Mouse (Mus musculus): ENCODE data around the gene Tomm40.

The Tomm40 gene

DNA sequence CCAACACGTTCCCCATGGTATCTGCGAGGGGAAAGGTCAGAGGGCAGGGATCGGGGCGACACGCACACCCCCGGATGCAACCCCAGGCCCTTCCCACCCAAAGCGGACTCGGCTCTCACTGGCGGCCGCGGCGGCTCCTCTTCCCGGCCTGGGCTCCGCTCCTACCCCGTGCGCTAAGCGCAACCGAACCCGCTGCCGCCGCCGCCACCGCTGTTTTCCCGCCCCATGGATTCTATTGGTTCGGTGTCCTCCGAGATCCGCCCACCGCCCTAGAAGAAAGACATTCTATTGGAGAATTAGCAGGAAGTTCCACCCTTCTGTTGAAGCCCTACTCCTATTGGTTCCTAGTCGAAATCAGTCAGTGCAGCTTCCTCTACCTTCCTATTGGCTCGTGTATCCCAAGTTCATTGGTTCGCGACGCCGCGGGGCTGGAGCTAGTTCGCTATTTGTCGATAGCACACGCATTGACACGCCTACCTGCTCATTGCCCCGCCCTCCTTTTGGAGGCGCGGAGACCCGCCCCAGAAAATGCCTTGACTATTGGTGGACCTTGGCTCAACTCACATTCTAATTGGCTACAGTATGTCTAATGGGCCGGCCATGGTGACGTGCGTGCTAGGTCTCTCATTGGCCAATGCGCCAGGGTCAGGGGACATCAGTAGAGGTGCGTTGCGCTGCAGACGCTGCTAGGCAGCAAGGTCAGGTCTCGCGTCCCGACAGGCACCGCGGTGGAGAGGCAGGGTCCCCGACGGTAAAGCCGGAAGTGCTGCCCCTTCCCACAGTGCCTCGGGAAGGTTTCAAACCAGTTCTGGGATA lies at the start of gene Tomm40:
Gene Tomm40 (minus strand): TSS at position 200 of the 816 bp plus-strand sequence.
- DNase-seq (ENCODE audit: low spot score): peak; percentile 100

GRCm38 (mm10) chr7:19764581-19764980 lies 49.3 kb upstream of the Tomm40 start:
- DNase-seq (ENCODE audit: low spot score): no peak

GRCm38 (mm10) chr7:19763829-19764477 lies 48.7 kb upstream of the Tomm40 start:
- DNase-seq (ENCODE audit: low spot score): no peak

GRCm38 (mm10) chr7:19762283-19762682 lies 47.0 kb upstream of the Tomm40 start:
- DNase-seq (ENCODE audit: low spot score): no peak

GRCm38 (mm10) chr7:19760021-19760420 lies 44.8 kb upstream of the Tomm40 start:
- DNase-seq (ENCODE audit: low spot score): no peak

DNA sequence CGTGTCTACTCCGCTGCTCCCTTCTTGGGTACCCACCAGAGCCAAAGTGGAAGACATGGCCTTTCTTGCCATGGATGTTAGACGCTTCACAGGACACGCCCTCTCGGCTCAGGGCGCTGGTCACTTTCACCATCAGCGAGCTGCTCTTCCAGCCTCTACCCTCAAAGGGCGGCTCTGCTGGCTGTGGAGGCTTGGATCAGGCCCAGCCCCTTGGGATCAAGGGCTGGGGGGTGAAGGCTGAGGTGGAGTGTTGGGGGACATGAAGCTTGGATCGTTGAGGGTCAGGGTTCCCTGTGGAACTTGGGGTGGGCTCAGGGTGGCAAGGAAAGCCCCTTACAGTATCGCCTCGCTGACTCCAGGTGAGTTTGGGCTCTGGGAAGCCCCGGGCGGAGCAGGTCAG lies 43.4 kb upstream of the Tomm40 start:
- DNase-seq (ENCODE audit: low spot score): no peak

DNA sequence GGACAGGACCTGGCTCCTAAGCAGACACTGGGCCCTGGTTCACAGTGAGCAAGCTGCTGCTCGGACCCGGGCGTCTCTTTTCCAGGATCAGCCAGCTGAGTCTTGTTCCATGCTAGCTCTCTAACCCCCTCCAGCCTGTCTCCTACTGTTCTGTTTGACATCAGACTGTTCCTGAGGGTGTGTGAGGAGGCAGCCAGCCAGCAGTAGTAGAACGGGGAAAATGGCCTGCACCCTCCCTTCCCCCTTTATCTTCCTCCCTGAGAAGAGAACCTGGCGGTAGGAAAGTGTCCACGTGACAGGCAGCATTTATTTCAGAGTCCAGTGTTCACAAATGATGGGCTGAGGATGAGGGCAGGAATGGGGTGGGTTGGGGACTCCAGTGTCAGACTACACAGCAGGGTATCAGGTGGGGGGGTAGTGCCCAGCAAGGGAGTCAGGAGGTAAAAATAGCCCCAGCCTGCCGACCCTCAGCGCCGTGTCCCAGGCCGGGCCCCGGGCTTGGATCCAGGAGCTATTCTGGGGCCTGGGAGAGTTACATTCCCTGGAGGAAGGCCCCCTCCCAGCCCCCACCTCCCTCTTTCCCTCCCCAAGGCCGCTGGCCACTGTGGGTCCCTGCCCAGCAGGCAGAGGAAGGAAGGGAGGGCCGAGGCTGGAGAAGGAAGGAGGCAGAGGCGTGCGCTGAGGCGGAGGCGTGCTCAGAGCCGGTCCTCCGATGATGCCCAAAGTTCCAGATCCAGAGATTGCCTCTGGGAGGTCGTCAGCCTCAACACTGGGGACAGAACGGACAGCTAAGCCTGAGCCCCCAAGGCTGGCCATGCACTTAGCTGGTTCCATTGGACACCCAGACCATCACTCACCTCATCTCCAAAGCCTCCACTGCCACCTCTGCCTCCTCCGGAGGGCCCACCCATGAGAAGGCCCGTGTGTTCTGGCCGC lies 40.9 kb upstream of the Tomm40 start:
- no peak for DNase-seq (ENCODE audit: low spot score)

DNA sequence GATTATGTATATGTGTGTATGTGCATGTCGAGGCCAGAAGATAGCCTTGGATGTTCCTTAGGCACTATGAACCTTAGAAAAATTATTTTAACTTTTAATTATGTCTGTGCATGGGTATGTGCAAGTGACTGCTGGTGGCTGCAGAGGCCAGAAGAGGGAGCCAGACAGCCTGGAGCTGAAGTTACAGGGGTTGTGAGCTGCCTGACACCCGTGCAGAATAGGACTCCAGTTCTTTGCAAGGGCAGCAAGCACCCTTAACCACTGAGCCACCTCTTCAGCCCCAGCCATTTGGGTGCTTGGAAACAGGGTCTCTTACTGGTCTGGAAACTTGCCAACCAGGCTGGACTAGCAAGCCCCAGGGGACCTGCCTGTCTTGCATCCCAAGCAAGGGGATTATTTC lies 39.8 kb upstream of the Tomm40 start:
- no peak for DNase-seq (ENCODE audit: low spot score)

GRCm38 (mm10) chr7:19754065-19754464 lies 38.8 kb upstream of the Tomm40 start:
- DNase-seq (ENCODE audit: low spot score): no peak

- no peak for DNase-seq (ENCODE audit: low spot score)
These were observed 38.3 kb upstream of the Tomm40 start for GRCm38 (mm10) chr7:19753587-19753986.

- no peak for DNase-seq (ENCODE audit: low spot score)
These were observed 37.4 kb upstream of the Tomm40 start for GRCm38 (mm10) chr7:19752652-19753051.

- DNase-seq (ENCODE audit: low spot score): no peak
These were observed 35.8 kb upstream of the Tomm40 start for GRCm38 (mm10) chr7:19751070-19751383.

DNA sequence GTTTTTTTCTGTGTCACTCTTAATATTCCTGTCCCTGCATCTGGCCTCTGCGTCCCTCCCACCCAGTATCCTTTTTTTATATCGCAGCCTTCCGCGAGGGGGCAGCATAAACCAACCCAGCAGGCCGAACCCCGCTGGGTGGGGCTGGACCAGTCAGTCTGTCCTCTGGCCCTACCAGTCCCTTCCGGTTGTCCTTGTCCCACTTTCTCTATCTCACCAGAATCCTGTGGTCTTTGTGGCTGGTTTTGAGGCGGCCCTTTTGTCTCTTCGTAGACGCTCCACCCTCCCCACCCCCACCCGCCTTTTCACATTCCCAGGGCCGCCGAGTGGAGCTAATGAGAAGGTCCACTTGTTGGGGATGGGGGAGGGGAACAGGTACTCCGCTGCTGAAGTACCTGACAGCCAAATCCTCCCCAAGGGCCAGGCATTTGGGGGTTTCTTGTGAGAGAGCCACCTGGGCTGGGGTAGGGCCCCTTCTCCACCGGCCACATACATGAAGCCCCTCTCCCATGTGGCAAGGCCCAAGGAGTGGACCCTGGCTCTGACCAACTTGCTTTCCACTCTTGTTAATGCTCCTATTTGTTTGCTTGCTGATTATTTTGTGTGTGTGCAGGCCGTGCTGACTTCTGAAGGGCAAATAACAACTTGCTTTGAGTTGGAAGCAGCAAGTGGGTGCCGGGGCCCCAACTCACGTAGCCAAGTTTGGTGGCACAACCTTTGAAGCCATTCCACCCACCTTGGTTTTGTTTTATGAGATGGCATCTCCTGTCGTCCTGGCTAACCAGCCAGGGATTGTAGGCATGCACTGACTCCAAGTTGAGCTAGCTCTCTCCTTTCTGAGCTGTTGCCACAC lies 35.2 kb upstream of the Tomm40 start, which contains the start of gene Nectin2:
Gene Nectin2 (minus strand): TSS at position 267 of the 853 bp plus-strand sequence.
- peak; percentile 52 for DNase-seq (ENCODE audit: low spot score)

GRCm38 (mm10) chr7:19749389-19750216 lies 34.4 kb upstream of the Tomm40 start:
- peak; percentile 90 for DNase-seq (ENCODE audit: low spot score)

GRCm38 (mm10) chr7:19748219-19749195 lies 33.3 kb upstream of the Tomm40 start:
- no peak for DNase-seq (ENCODE audit: low spot score)

DNA sequence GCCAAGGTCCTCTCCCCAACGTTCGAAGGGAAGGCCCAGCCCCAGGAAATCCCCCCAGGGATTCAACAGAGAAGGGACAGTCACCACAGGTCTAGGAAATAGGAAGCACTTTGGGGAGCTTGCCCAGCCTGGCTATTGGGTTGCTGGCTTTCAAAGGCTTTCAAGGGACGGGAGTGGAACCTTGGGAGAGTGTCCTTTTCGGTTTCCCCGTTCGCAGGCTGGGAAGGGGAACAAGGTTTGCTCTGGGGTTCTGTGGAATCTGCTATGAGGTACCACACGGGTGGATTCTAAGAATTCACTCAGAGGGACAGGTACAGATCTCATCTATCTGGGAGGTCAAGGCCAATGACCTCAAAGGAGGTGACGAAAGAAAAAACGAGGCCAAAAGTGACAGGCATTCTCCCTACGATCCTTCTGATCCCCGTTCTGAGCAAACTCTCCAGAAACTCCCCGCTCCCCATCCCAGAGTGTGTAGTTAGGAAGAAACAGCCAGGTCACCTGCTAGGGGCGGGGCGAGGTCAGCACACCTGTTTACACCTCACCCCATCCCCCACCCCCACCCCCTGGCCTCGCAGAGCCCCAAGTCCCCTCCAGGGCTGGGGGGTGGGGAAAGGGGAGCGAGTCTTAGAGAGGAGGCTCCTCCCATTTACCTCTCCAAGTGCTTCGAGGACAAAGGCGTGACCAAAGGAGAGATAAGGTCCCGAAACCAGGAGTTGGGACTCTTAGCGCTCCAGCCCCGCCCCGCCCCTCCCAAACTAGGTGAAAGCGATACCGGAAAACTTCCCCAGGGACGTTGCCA lies 32.4 kb upstream of the Tomm40 start:
- DNase-seq (ENCODE audit: low spot score): no peak

- DNase-seq (ENCODE audit: low spot score): no peak
These were observed 31.4 kb upstream of the Tomm40 start for GRCm38 (mm10) chr7:19746426-19747201.

DNA sequence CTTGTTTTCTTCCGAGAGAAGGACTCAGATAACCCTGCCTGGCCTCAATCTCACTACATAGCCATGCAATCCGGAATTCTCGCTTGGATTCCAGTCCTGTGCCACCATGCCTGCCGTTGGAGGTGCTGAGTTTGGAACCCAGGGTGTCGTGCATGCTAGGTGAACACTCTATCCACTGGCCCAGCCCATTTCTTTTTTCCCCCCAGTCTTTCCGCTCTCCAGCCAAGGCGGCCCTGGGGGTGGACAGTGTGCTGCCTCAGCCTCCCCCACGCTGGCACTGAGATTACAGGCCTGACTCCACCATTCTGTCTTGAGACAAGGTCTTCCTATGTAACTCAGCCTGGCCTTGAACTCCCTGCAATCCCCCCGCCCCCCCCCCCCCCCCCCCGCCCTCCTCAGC lies 30.7 kb upstream of the Tomm40 start:
- DNase-seq (ENCODE audit: low spot score): no peak

Data from left cerebral cortex, adult 11 months (tissue).